Mouse (Mus musculus) C2C12 (cell line): ENCODE data around the gene Coa5.

Experiments used
- CTCF ChIP-seq: IDR thresholded peaks from one replicate; pipeline ENCODE4 v1.5.1; 2011; ENCODE audit not compliant: control insufficient read depth, insufficient read depth, insufficient read length
- MYOG ChIP-seq: IDR thresholded peaks from one replicate; pipeline ENCODE4 v1.6.1; 2011; ENCODE audit not compliant: control insufficient read depth, insufficient read length; ENCODE audit errors: extremely low read depth
- USF1 ChIP-seq: IDR thresholded peaks from one replicate; pipeline ENCODE4 v1.6.1; 2011; ENCODE audit warnings: low read depth, mild to moderate bottlenecking, control low read depth, moderate library complexity

- no peak for TF ChIP-seq CTCF
- TF ChIP-seq MYOG, result no peak
- TF ChIP-seq USF1, result no peak
Measured at GRCm38 (mm10) chr1:37469007-37469406, 39.1 kb upstream of the Coa5 start.
